Mouse (Mus musculus): ENCODE results near the gene Tmem215. TPM values are rescaled to one million over a fixed set of nuclear protein-coding genes. Genes with fewer than 3 reads are reported as not detected.

The Tmem215 gene
- polyA plus RNA-seq, 1 experiment: 3.3 TPM

Other genes with a start within 250 kb of the Tmem215 start
- 5.8 and 6.0 TPM in 2 replicates for gene Ddx58, start 232.4 kb upstream of the Tmem215 start, polyA plus RNA-seq (2012; rRNA removed)
- 6.1 and 6.9 TPM in 2 replicates for gene Smim27, start 202.6 kb upstream of the Tmem215 start, polyA plus RNA-seq (2012; rRNA removed)
- 11.1 and 12.3 TPM in 2 replicates for gene Topors, start 202.3 kb upstream of the Tmem215 start, polyA plus RNA-seq (2012; rRNA removed)
- 164 and 166 TPM in 2 replicates for gene Ndufb6, start 192.8 kb upstream of the Tmem215 start, polyA plus RNA-seq (2012; rRNA removed)
- 26.8 and 27.1 TPM in 2 replicates for gene Aptx, start 231.0 kb downstream of the Tmem215 start, polyA plus RNA-seq (2012; rRNA removed)
- gene Dnaja1, start 250.0 kb downstream of the Tmem215 start, polyA plus RNA-seq (2012; rRNA removed): 116 and 127 TPM in 2 replicates

All from frontal cortex, adult 2 months (tissue).